Mouse (Mus musculus) MEL (cell line): ENCODE data around the gene Lig3. TPM values are rescaled to one million over a fixed set of nuclear protein-coding genes. Genes with fewer than 3 reads are reported as not detected.

ENCODE experiments used
- DNase-seq: peaks from one replicate; pipeline ENCODE4 v3.0.0; 2011; ENCODE audit warnings: low read depth, low spot score
- H3K27ac ChIP-seq: 2 replicates; pipeline ENCODE4 v1.5.1; 2012; ENCODE audit warnings: low read depth, mild to moderate bottlenecking, control low read depth, low read length, moderate library complexity; ENCODE audit not compliant: control insufficient read depth
- H3K27me3 ChIP-seq, 2 experiments: fragments of 150-350 bp in 1 of 2; sonication (generic) in 1 of 2; 2 replicates each; pipeline ENCODE4 v1.6.1; 2012; ENCODE audit warnings: low read length in 2 of 2, mild to moderate bottlenecking in 2 of 2, improper control_type of control experiment in 1 of 2, moderate library complexity in 1 of 2; ENCODE audit not compliant: insufficient read depth in 2 of 2, control insufficient read depth in 1 of 2
- H3K36me3 ChIP-seq, 2 experiments: 2 replicates each; pipeline ENCODE4 v1.6.1; 2012 to 2014; ENCODE audit warnings: low read length in 2 of 2, improper control_type of control experiment in 1 of 2, inconsistent platforms in 1 of 2, mild to moderate bottlenecking in 1 of 2; ENCODE audit not compliant: insufficient read depth in 2 of 2, control insufficient read depth in 1 of 2
- H3K4me1 ChIP-seq, 2 experiments: fragments of 150-350 bp in 1 of 2; sonication (generic) in 1 of 2; 2 replicates each; pipeline ENCODE4 v1.6.1; 2012; ENCODE audit warnings: low read length in 2 of 2, improper control_type of control experiment in 1 of 2, mild to moderate bottlenecking in 1 of 2; ENCODE audit not compliant: insufficient read depth in 2 of 2, control insufficient read depth in 1 of 2
- H3K4me3 ChIP-seq, 2 experiments: fragments of 150-350 bp in 1 of 2; sonication (generic) in 1 of 2; 2 replicates each; pipeline ENCODE4 v1.5.1; 2012; ENCODE audit warnings: low read depth in 2 of 2, low read length in 2 of 2, mild to moderate bottlenecking in 2 of 2, moderate library complexity in 2 of 2, control low read depth in 1 of 2, improper control_type of control experiment in 1 of 2; ENCODE audit not compliant: control insufficient read depth in 1 of 2, insufficient read depth in 1 of 2
- H3K79me2 ChIP-seq: 2 replicates; pipeline ENCODE4 v1.6.1; 2012; ENCODE audit warnings: mild to moderate bottlenecking, low read length, moderate library complexity; ENCODE audit not compliant: control insufficient read depth, poor library complexity, insufficient read depth
- H3K9ac ChIP-seq: 2 replicates; pipeline ENCODE4 v1.6.1; 2012; ENCODE audit warnings: low read depth, mild to moderate bottlenecking, control low read depth, low read length, moderate library complexity; ENCODE audit not compliant: control insufficient read depth, poor library complexity, severe bottlenecking
- H3K9me3 ChIP-seq: fragments of 150-350 bp; sonication (generic); replicated peaks from 2 replicates; pipeline ENCODE4 v1.6.1; 2012; ENCODE audit warnings: mild to moderate bottlenecking, low read length, improper control_type of control experiment, moderate library complexity; ENCODE audit not compliant: insufficient read depth
- BHLHE40 ChIP-seq: IDR thresholded peaks from 2 replicates; pipeline ENCODE4 v1.6.1; 2012; ENCODE audit warnings: low read depth, mild to moderate bottlenecking, inconsistent platforms, low read length, improper control_type of control experiment, borderline replicate concordance
- CHD1 ChIP-seq: IDR thresholded peaks from 2 replicates; pipeline ENCODE4 v1.6.1; 2012; ENCODE audit warnings: low read depth, mild to moderate bottlenecking, inconsistent platforms, low read length, improper control_type of control experiment
- CTCF ChIP-seq, 3 experiments: IDR thresholded peaks in 2 of 3; conservative IDR thresholded peaks in 1 of 3; 2 replicates each; pipeline ENCODE4 v1.5.1; 2011 to 2012; ENCODE audit warnings: low read length in 3 of 3, low read depth in 2 of 3, mild to moderate bottlenecking in 2 of 3, improper control_type of control experiment in 1 of 3, inconsistent platforms in 1 of 3, mixed read lengths in 1 of 3, moderate library complexity in 1 of 3; ENCODE audit not compliant: control insufficient read depth in 1 of 3, insufficient read depth in 1 of 3, poor library complexity in 1 of 3, severe bottlenecking in 1 of 3
- E2F4 ChIP-seq: IDR thresholded peaks from 2 replicates; pipeline ENCODE4 v1.6.1; 2011; ENCODE audit warnings: low read depth, low read length, improper control_type of control experiment, borderline replicate concordance
- ETS1 ChIP-seq: IDR thresholded peaks from 2 replicates; pipeline ENCODE4 v1.6.1; 2012; ENCODE audit warnings: low read depth, mild to moderate bottlenecking, inconsistent platforms, low read length, improper control_type of control experiment, moderate library complexity
- HCFC1 ChIP-seq: IDR thresholded peaks from 2 replicates; pipeline ENCODE4 v1.6.1; 2012; ENCODE audit warnings: low read depth, mild to moderate bottlenecking, inconsistent platforms, low read length, improper control_type of control experiment, moderate library complexity
- JUND ChIP-seq: IDR thresholded peaks from 2 replicates; pipeline ENCODE4 v1.6.1; 2011; ENCODE audit warnings: low read depth, mild to moderate bottlenecking, improper control_type of control experiment, low read length
- KAT2A ChIP-seq: conservative IDR thresholded peaks from 2 replicates; pipeline ENCODE4 v1.6.1; 2012; ENCODE audit warnings: low read depth, low read length, improper control_type of control experiment, inconsistent platforms
- MAFK ChIP-seq: IDR thresholded peaks from 2 replicates; pipeline ENCODE4 v1.6.1; 2011; ENCODE audit warnings: low read depth, mild to moderate bottlenecking, low read length, improper control_type of control experiment, borderline replicate concordance
- MAZ ChIP-seq: IDR thresholded peaks from 2 replicates; pipeline ENCODE4 v1.6.1; 2012; ENCODE audit warnings: low read depth, mild to moderate bottlenecking, inconsistent platforms, low read length, improper control_type of control experiment
- MXI1 ChIP-seq: IDR thresholded peaks from 2 replicates; pipeline ENCODE4 v1.6.1; 2011; ENCODE audit warnings: mild to moderate bottlenecking, low read depth, low read length, improper control_type of control experiment
- MYB ChIP-seq: IDR thresholded peaks from 2 replicates; pipeline ENCODE4 v1.6.1; 2011; ENCODE audit warnings: mild to moderate bottlenecking, low read depth, low read length, improper control_type of control experiment
- MYC ChIP-seq: IDR thresholded peaks from 2 replicates; pipeline ENCODE4 v1.6.1; 2011; ENCODE audit warnings: low read depth, mild to moderate bottlenecking, low read length, improper control_type of control experiment, moderate library complexity
- NRF1 ChIP-seq: IDR thresholded peaks from 2 replicates; pipeline ENCODE4 v1.6.1; 2014; ENCODE audit warnings: low read depth, mild to moderate bottlenecking, inconsistent platforms, low read length, improper control_type of control experiment, moderate library complexity; ENCODE audit not compliant: poor library complexity, insufficient read depth, severe bottlenecking
- POLR2A ChIP-seq, 2 experiments: IDR thresholded peaks; 2 replicates each; pipeline ENCODE4 v1.6.1; 2011 to 2012; ENCODE audit warnings: low read length in 2 of 2, mild to moderate bottlenecking in 2 of 2, control low read depth in 1 of 2, improper control_type of control experiment in 1 of 2, low read depth in 1 of 2, moderate library complexity in 1 of 2; ENCODE audit not compliant: control insufficient read depth in 1 of 2, insufficient read depth in 1 of 2, poor library complexity in 1 of 2
- POLR2AphosphoS2 ChIP-seq: IDR thresholded peaks from 2 replicates; pipeline ENCODE4 v1.6.1; 2011; ENCODE audit warnings: low read length, improper control_type of control experiment
- POLR2AphosphoS5 ChIP-seq: IDR thresholded peaks from 2 replicates; pipeline ENCODE4 v1.6.1; 2012; ENCODE audit warnings: low read depth, borderline replicate concordance, mild to moderate bottlenecking, inconsistent platforms, low read length, moderate library complexity, mixed read lengths
- RAD21 ChIP-seq: IDR thresholded peaks from 2 replicates; pipeline ENCODE4 v1.6.1; 2011; ENCODE audit warnings: mild to moderate bottlenecking, low read depth, low read length, improper control_type of control experiment
- RCOR1 ChIP-seq: IDR thresholded peaks from 2 replicates; pipeline ENCODE4 v1.6.1; 2012; ENCODE audit warnings: low read depth, mild to moderate bottlenecking, inconsistent platforms, low read length, improper control_type of control experiment
- TAL1 ChIP-seq: IDR thresholded peaks from 2 replicates; pipeline ENCODE4 v1.6.1; 2012; ENCODE audit warnings: mild to moderate bottlenecking, inconsistent platforms, low read length, moderate library complexity, mixed read lengths
- TBP ChIP-seq: IDR thresholded peaks from 2 replicates; pipeline ENCODE4 v1.8.0; 2011; ENCODE audit warnings: low read depth, low read length, improper control_type of control experiment
- TCF12 ChIP-seq: IDR thresholded peaks from 2 replicates; pipeline ENCODE4 v1.6.1; 2014; ENCODE audit warnings: low read depth, mild to moderate bottlenecking, inconsistent platforms, low read length, improper control_type of control experiment, moderate library complexity
- ZNF384 ChIP-seq: IDR thresholded peaks from 2 replicates; pipeline ENCODE4 v1.6.1; 2012; ENCODE audit warnings: low read depth, mild to moderate bottlenecking, inconsistent platforms, low read length, improper control_type of control experiment
- polyA plus RNA-seq, 2 experiments: library from polyadenylated mRNA; stranded (reverse) in 1 of 2; unstranded in 1 of 2; fragments of >175 nt in 1 of 2; fragments of >200 nt in 1 of 2; gene quantifications; 2 replicates each; pipeline versions ENCODE4 v1.2.1 to v1.2.4; 2012; ENCODE audit warnings: low replicate concordance in 2 of 2, low read depth in 1 of 2; ENCODE audit not compliant: insufficient read length in 2 of 2, insufficient read depth in 1 of 2, missing spikeins in 1 of 2
- total RNA-seq: library from RNA; depleted of rRNA; stranded (reverse); fragments of 300-350 nt; gene quantifications from 2 replicates; pipeline ENCODE4 v1.2.3, GENCODE M21; 2012

The Lig3 gene
- total and polyA plus RNA-seq, 3 experiments = 48.5 to 89.2 TPM; not detected in 1

GRCm38 (mm10) chr11:82819350-82819749 is 38.4 kb downstream of the Lig3 start (continued):
- TF ChIP-seq RCOR1 (no peak), TBP (no peak), TCF12 (no peak), RAD21 (peak; percentile 99), ETS1 (no peak), CTCF (IDR thresholded peaks at IDR 0.05 in 2 of 3, conservative IDR thresholded peaks at IDR 0.05 in 1 of 3; ENCODE audit: control insufficient read depth in 1 of 3, insufficient read depth in 1 of 3, low read depth in 2 of 3, low read length in 3 of 3, poor library complexity in 1 of 3, severe bottlenecking in 1 of 3) (peak in 2 of 3 experiments; percentile 88 to 98), KAT2A (no peak), MAFK (no peak)
- TF ChIP-seq, all 39 proteins: peak for 12

GRCm38 (mm10) chr11:82820788-82821456 is 40.0 kb downstream of the Lig3 start:
- H3K79me2 ChIP-seq = no peaks in the 10 kb centered on the region
- no peak overlapping the region for H3K9ac ChIP-seq
- TF ChIP-seq RCOR1 = no peak
- H3K27me3 ChIP-seq = no peaks in the 10 kb centered on the region
- no peak for DNase-seq
- H3K4me1 ChIP-seq = no peaks in the 10 kb centered on the region
- H3K4me3 ChIP-seq = no peak overlapping the region
- no peaks in the 10 kb centered on the region for H3K9me3 ChIP-seq
- H3K36me3 ChIP-seq = no peaks in the 10 kb centered on the region; a peak in 2 of 4 replicates
- no peak overlapping the region for H3K27ac ChIP-seq

- Histone ChIP-seq H3K4me1 (no peaks in the 10 kb centered on the region), H3K9ac (no peak overlapping the region), H3K27ac (no peak overlapping the region), H3K36me3 (no peaks in the 10 kb centered on the region; a peak in 1 of 4 replicates), H3K27me3 (no peaks in the 10 kb centered on the region), H3K9me3 (no peaks in the 10 kb centered on the region), H3K4me3 (no peak overlapping the region), H3K79me2 (no peaks in the 10 kb centered on the region)
- no peak for TF ChIP-seq KAT2A
- TF ChIP-seq HCFC1 = no peak
- no peak for TF ChIP-seq NRF1
- no peak for TF ChIP-seq MYC
- TF ChIP-seq ZNF384 = no peak
- no peak for TF ChIP-seq CTCF (IDR thresholded peaks at IDR 0.05 in 2 of 3, conservative IDR thresholded peaks at IDR 0.05 in 1 of 3; ENCODE audit: control insufficient read depth in 1 of 3, insufficient read depth in 1 of 3, low read depth in 2 of 3, low read length in 3 of 3, poor library complexity in 1 of 3, severe bottlenecking in 1 of 3)
- TF ChIP-seq POLR2A (IDR thresholded peaks at IDR 0.05; ENCODE audit: control insufficient read depth in 1 of 2, insufficient read depth in 1 of 2, low read depth in 1 of 2, low read length in 2 of 2, poor library complexity in 1 of 2) = no peak
- TF ChIP-seq MAZ = no peak
- no peak for TF ChIP-seq CHD1
- no peak for TF ChIP-seq E2F4
- TF ChIP-seq TAL1 = no peak
- TF ChIP-seq MXI1 = no peak
- TF ChIP-seq TBP = no peak
- TF ChIP-seq POLR2AphosphoS5 = no peak
- no peak for TF ChIP-seq JUND
- TF ChIP-seq BHLHE40 = no peak
- TF ChIP-seq ETS1 = no peak
- TF ChIP-seq POLR2AphosphoS2 = no peak
- TF ChIP-seq MYB = no peak
- no peak for DNase-seq
Measured at GRCm38 (mm10) chr11:82826818-82827217, 45.9 kb downstream of the Lig3 start.
